Mouse (Mus musculus) MN1 (cell line): ENCODE data around the gene Ints7.

Experiments
- DNase-seq: peaks from one replicate; pipeline ENCODE4 v3.0.0-alpha.2; 2016; ENCODE audit warnings: low spot score

Gene Ints7

GRCm38 (mm10) chr1:191575458-191576247 lies at the start of gene Ints7, which contains the start of gene Dtl:
Gene Ints7 (plus strand): TSS chr1:191575636.
Gene Dtl (minus strand): TSS chr1:191575544.
- peak; percentile 100 for DNase-seq

GRCm38 (mm10) chr1:191527089-191527488 lies 48.3 kb upstream of the Ints7 start:
- no peak for DNase-seq

GRCm38 (mm10) chr1:191527921-191528612 lies 47.4 kb upstream of the Ints7 start:
- DNase-seq, result no peak

- DNase-seq, result peak; percentile 71
These were observed 46.0 kb upstream of the Ints7 start for GRCm38 (mm10) chr1:191529406-191529805.

GRCm38 (mm10) chr1:191531023-191531422 lies 44.4 kb upstream of the Ints7 start:
- DNase-seq, result no peak

- no peak for DNase-seq
These were observed 40.5 kb upstream of the Ints7 start for GRCm38 (mm10) chr1:191534896-191535295.

GRCm38 (mm10) chr1:191540300-191540699 lies 35.1 kb upstream of the Ints7 start:
- no peak for DNase-seq

- DNase-seq, result no peak
These were observed 34.4 kb upstream of the Ints7 start for GRCm38 (mm10) chr1:191541014-191541413.

- no peak for DNase-seq
These were observed 33.8 kb upstream of the Ints7 start for GRCm38 (mm10) chr1:191541619-191542018.

- no peak for DNase-seq
These were observed 31.7 kb upstream of the Ints7 start for GRCm38 (mm10) chr1:191543747-191544146.

- DNase-seq, result no peak
These were observed 24.6 kb upstream of the Ints7 start for GRCm38 (mm10) chr1:191550786-191551185.

GRCm38 (mm10) chr1:191557109-191557508 lies 18.3 kb upstream of the Ints7 start:
- peak; percentile 45 for DNase-seq

- no peak for DNase-seq
These were observed 15.7 kb upstream of the Ints7 start for GRCm38 (mm10) chr1:191559779-191560178.

- peak; percentile 72 for DNase-seq
These were observed 12.5 kb upstream of the Ints7 start for GRCm38 (mm10) chr1:191562823-191563365.

GRCm38 (mm10) chr1:191567859-191568258 lies 7.6 kb upstream of the Ints7 start:
- peak; percentile 54 for DNase-seq

- no peak for DNase-seq
These were observed 5.8 kb upstream of the Ints7 start for GRCm38 (mm10) chr1:191569625-191570024.

- no peak for DNase-seq
These were observed 5.0 kb upstream of the Ints7 start for GRCm38 (mm10) chr1:191570415-191570814.

GRCm38 (mm10) chr1:191573906-191574639 lies 1.4 kb upstream of the Ints7 start:
- DNase-seq, result no peak

GRCm38 (mm10) chr1:191574871-191575457 lies 472 bp upstream of the Ints7 start:
- peak; percentile 82 for DNase-seq

GRCm38 (mm10) chr1:191579524-191579923 lies 4.1 kb downstream of the Ints7 start:
- no peak for DNase-seq

- no peak for DNase-seq
These were observed 6.2 kb downstream of the Ints7 start for GRCm38 (mm10) chr1:191581641-191582040.

- DNase-seq, result no peak
These were observed 8.4 kb downstream of the Ints7 start for GRCm38 (mm10) chr1:191583836-191584235.
